Mouse (Mus musculus) adipocyte (in vitro differentiated cells): ENCODE measurements around the gene Gm4969.
"Not testable (repeated sequence)": the region's sequence is repeated elsewhere in the genome, so short reads cannot be mapped to it uniquely, and the experiment has no call there.

Experiments
- DNase-seq: peaks from one replicate; pipeline ENCODE4 v3.0.0-alpha.2; 2016; ENCODE audit warnings: low spot score

The Gm4969 gene

DNA sequence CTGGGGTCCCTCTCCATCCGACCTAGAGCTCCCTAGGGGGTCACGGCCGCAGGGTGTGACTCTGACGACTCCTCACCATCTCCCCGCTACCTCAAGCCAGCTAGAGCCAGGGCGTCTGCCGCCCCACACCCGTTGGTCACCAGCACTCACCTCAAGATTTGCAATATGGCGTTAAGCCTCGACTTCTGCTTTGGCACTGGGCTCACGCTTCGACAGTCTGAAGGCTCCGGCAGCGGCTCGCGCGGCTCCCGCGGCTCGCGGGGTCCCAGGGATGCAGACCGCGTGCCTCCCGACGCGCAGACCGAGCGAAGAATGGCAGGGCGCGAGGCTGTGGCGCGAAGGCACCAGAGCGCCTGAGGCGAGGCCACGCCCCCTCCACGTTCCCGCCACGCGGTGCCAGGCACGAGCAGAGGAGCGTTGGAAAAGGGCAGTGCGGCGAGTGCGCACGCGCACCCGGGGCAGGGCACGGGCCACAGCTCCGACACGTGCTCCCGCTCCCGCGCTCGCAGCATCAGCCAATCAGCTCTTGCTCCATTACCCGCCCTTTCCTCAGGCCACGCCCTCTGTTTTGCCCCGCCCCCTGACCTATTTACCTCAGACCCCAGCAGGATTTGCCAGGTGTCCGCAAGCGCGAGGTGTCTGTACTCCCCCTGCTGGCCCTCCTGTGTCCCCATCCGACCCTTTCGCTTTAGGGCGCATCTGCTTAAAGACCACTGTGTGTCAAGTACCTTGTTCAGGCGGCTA, at the start of gene Gm4969:
TSS of gene Gm4969 (minus strand) at position 341 of the 744 bp plus-strand sequence.
- no peak for DNase-seq

DNA sequence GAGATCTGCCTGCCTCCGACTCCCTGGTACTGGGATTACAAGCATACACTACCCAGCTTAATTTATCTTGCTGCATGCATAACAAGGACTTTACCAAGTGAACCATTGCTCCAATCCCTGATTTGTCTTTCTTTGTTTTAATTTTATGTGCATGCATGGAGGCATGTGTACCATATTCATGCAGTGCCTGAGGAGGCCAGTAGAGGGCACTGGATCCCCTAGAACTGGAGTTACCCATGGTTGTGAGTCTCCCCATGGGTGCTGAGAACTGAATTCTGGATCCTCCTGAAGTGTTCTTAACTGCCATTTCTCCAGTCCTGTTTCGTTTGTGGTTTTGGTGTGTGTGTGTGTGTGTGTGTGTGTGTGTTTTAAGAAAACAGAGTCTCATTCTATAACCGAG, 48.8 kb upstream of the Gm4969 start:
- no peak for DNase-seq

DNA sequence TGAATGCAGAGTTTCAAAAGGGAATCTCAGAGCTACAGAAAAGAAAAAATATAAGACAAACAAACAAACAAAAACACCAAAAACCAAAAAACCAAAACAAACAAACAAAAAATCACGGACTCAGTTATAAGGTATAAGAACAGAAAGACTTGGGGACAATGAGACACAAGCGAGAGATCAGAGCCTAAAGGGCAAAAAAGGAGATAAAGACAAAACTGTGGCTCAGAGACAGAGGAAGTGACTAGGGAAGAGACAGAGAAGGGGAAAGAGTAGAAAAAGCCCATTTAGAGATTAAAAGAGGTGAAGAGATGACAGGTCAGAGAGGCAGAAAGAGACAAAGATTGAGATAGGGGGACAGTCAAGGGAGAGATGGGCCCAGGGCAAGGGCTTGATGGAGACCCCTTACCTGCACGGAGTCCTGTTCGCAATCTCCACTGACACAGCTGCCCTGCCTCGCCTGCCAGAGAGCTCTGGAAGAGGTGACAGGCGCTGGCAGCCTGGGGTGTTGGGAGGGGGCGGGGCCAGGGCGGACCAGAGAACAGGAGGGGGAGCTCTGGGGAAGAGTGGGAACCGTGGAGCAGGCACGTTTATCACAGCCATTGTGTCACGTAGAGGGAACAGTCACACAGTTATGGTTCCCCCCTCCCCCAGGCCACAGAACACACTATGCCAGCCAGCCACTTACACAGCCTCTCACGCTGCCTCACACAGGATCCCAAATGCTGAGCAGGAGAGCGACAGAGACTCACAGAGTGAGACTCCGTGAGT, 47.7 kb upstream of the Gm4969 start, which contains the start of gene Gipr:
TSS of gene Gipr (minus strand) at position 472 of the 768 bp plus-strand sequence.
- DNase-seq = no peak

DNA sequence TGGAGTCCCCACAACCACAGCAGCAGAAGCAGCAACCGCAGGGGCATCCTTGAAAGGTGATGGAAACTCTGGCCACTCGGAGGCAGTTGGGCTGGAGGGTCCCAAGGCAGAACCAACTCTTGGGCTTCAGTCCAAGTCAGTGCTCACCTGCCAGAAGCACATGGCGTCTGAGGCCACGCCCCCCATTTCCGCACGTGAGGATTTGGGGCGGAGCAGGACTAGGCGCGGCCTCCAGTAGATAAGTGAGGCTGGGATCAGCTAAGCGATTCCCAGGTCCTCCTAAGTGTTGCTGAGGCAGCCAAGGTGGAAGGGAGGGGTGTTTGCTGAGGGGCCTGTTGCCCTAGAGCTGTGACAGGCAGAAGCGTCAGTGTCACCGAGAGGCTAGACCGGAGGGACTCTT, 46.8 kb upstream of the Gm4969 start:
- DNase-seq = no peak

DNA sequence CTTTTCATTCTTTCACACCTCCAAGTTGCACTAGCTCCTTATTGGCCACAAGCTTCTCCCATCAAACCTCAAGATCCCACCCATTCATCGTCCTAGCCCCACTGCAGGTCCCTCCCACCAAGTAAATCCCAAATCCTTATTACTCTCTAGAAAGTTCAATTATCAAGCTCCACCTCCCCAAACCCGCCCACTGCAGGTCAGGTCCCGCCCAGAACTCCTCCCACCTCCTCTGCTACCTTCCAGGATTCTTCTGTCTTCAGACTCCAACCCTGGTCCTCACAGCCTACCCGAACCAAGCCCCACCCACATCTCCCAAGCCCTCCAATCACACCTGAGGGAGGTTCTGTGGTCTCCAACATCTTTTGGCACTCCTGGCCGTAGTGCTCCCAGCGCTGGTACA, 46.0 kb upstream of the Gm4969 start:
- DNase-seq = no peak

DNA sequence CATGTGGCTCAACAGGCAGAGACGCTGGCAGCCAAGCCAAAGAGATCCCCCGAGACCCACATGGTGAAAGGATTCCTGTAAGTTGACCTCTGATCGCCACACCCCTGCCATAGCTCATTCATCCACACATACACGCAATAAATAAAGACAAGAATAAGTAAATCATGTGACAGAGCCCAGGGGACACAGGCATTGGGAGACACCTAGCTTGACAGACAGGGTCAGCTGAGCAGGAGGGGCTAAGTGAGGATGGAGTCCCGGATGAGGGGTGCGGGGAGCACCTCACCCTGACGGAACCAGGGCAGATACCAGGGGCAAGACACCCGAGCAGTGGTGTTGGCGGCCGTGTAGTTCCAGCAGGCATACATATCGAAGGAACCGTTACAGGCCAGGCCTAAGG, 45.6 kb upstream of the Gm4969 start:
- no peak for DNase-seq

DNA sequence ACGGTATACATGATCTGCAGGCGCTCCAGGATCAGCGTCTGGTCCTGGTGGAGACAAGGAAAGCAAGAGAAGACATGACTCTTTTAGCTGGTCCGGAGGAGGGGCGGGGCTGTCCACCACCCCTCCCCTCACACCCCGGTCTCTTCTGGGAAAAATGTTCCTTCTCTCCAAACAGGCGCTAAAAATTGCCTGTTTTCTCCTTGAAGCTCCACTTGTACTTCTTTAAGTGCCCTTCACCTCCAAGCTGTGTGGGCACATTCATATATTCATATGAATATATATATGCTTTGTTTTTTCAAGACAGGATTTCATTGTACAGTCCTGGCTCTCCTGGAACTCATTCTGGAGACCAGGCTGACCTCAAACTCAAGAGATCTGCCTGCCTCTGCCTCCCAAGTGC, 44.8 kb upstream of the Gm4969 start:
- no peak for DNase-seq

DNA sequence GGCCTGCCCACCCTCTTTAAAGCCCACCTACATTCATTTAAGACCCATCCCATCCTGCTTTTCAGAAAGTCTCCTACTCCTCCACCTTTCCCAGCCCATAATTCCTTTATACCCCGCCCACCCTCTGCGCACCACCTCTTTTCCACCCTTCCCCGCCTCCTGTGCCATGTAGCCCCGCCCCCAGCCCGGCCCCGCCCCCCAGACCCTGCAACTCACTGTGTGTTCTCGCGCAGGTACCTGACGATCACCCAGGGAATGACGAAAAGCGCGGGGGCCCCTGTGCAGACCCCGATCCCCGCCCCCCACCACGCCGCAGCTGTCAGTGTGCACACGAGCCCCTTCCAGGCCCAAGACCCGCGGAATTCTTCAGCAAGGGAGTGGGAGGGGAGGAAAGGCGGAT, 41.9 kb upstream of the Gm4969 start:
- DNase-seq = no peak

DNA sequence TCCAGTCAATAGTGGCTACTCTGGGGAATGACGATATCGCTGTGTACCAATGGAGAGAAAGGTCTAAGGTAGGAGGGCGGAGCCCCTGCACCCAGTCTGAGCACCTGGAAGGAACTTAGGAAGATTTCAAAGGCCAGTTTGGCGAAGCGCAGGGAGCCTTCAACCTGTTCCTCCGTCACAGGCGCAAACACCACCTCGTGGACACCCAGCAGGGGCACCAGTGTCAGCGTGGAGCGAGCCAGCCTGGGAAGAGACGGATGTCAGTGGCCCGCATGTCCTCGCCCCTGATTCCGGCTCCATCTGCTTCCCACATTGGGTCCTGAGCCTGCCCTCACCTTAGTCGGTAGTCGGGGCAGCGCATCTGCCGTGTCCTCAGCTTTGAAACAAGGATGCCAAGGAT, 41.2 kb upstream of the Gm4969 start:
- DNase-seq = no peak

DNA sequence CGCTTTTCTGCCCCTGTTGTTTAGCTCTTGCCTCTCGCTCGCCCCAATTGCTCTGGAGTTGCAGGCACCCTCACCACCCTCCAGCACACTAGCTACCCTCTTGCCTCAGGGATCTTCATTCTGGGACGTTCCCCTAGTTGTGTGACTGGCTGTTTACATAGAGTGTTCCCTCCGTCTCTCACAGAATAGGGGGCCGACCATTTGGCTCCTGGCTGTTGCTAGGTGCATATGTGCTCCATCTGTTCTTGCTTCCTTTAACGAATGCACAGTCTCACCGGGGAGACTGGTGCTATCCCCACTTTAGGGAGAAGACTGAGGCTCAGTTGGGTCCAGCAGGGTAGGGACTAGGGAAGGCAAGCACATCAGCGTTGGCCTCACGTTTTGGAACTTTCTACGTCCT, 40.4 kb upstream of the Gm4969 start:
- DNase-seq = no peak

DNA sequence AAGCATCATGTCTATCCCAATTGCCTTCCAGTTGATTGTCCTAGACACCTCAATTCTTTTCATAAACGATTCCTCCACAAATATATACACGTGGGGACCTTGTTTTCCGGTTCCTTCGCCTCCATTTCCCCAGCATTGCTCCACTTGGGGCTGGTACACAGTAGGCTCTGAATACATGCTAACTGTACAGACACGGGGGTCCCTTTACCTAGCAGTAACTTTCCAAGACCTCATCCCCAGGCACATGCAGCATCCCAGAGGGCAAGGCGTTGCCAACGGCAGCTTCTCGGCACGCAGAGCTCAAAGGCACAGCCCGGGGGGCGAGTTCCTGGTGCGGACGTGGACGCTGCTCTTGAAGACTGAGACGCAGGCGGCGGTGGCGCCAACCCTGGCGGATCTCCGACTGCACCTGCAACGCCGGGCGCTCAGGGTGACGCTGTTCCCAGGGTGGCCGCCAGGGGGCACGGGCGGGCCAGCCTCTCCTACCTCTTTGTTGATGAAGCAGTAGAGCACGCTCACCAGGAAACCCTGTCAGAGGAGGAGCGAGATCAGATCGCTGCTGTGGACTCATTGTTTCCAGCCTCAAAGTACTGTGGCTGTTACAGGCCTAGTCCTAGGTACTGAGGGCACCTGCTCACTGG, 39.1 kb upstream of the Gm4969 start:
- no peak for DNase-seq

DNA sequence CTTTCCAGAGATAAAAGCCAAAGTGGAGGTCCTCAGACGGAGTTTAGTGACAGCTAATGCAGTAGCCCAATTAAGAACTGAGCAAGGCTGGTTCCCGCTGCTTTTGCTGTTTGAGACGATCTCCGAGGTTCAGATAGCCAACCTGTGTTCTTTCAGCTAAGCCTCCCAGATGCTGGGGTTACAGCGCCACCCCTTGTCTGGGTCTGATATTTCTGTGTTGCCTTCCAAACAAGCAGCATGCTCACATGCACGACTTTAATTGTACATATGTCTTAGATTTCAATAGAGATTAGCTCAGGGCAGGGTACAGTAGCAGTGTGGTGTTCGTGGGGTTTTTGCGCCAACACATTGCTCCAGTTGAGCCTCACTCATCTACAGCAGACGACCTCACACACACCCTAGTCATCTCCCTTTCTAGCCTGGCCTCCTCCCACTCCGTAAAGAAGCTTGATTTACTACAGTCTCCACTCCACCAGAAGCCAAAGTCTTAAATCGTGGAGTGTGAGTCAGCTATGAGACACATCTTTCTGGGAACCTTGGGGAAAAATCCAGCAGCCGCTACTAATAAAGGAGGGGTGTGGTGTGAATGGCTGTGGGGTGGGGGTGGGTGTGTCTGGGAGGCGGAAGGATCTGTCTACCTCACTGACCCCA, 37.8 kb upstream of the Gm4969 start:
- DNase-seq = peak; percentile 29

DNA sequence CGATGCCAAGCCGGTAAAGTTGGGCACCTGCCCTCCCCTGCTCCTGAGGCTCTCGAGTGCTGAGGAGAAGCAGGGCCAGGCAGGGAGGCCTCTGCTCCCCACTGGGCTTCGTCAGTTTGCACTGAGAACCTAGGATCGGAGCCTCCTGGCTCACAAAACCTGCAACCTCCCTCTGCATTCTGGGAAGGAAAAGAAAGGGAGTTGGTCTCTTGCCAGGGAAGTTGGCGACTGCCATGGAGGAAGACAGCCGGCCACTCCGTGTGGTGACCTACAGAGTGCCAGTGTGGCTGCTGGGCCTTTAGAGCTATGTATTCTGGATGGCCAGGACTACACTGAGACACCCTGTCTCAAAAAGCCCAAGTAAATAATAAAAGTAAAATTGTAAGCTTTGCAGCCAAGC, 36.6 kb upstream of the Gm4969 start:
- DNase-seq = no peak

DNA sequence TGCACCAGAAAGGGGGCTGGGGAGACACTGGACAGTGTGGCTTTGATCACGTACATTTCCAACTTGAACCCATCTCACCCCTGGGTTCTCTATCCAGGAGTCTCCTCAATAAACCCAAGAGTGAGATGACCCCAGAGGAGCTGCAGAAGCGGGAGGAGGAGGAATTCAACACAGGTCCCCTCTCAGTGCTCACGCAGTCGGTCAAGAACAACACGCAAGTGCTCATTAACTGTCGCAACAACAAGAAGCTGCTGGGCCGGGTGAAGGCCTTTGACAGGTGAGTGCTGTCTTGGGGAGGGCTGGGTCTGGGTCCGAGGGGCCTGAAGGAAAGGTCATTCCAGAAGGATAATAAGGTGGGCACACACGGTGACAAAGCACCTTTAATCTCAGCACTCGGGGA, 33.0 kb upstream of the Gm4969 start:
- DNase-seq = not testable (repeated sequence)

DNA sequence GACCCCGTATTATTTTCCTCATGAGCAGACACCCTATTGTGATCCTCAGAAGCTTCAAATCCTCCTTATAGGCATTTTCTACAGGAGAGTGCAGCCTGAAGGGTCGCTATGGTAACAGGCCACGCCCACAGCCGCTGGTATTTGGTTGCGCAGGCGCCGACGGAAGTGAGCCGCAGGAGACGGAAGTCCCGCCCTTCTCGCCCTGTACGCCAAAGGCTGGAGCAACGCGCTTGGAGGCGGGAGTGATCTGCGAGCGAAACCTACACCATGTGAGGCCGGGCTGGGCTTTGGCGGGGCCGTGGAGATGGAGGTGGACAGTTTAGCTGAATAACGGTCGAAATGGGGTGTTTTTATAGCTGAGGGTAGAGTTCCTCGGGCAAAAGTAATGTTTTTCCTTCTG, 31.5 kb upstream of the Gm4969 start, which contains the start of gene Snrpd2:
TSS of gene Snrpd2 (plus strand) at position 97 of the 400 bp plus-strand sequence.
- peak; percentile 95 for DNase-seq

DNA sequence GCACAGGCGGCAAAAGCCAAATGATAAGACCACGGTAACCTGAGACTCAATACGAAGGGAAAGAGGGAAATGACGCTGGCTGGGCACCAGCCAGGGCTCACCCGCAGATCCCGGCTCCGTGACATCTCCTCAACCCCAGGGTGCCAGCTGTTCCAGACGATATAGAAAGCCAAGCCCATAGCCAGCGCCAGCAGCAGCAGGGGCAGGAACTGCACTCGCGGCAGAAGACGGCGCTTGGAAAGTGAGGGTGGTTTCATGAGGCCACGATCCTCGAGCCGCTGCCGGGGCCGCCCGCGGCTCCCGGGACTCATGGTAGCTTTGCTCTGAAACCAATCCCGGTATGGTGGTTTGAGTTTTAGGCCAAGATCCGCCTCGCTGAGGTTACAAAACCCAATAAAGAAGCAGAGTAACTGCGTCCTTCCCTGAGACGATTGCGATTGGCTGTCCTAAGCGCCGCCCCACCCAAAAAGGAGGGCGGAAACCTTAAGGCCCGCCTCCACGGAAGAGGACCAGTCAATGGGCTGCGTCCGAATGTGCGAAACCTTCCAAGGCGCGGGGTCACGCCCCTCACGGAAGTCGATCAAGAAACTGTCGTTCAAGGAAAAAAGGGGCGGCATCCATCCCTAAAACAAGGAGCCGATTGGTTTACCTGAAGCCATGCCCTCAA, 30.8 kb upstream of the Gm4969 start, which contains the start of gene Qpctl:
TSS of gene Qpctl (minus strand) at position 417 of the 667 bp plus-strand sequence.
- DNase-seq = peak; percentile 99

DNA sequence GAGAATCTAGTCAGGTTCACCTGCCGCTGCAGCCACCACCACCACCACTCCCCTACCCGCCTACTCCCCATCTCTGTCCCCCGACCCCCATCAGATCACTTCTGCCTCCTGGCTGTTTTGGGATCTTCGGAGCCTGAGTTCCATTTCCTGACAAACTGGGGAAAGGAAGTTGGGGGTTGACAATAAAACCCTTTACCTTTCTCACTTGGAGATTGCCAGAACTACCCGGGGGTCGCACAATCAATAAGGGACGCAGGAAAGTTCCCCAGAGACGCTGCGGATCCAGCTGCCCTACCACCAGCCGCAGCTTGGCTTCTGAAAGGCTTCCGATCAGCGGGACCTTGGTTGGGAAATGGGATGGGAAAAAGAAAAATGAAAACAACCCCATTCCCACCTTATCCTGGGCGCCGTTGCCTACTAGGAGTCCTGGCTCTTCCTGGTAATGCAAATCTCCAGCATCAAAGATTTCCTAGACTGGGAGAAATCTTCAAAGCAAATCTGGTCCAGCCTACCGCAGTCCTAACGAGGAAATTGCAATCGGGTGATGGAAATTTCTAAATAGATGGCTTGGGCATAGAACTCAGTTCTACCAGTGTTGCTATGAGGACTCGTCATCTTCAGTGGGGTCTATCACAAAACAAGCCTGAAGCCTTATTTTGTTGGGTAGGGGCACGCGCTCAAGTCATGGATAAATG, 30.2 kb upstream of the Gm4969 start:
- DNase-seq = no peak

DNA sequence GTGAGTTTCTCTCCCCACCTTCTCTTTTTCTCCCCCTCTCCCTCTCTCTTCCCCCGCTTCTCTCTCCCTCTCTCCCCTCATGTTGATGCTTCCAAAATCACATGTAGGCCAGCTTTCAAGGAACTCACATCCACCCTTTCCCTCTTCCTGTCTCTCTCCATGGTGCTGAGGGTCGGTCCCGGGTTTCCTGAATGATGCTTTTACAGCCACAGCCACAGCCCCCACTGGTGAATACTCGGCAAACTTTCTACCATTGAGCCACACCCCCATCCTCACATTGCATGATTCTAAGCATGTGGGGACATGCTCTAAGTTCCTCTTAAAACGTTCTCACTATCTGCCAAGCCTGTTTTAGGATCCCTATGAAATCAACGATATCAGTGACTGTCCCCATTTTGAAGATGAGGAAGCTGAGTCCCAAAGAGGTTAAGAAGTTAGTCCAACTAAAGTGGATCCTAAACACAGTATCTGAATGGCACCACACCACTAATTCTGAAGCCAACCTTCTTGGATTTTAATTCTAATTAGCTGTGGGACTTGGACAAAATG, 29.4 kb upstream of the Gm4969 start:
- no peak for DNase-seq

DNA sequence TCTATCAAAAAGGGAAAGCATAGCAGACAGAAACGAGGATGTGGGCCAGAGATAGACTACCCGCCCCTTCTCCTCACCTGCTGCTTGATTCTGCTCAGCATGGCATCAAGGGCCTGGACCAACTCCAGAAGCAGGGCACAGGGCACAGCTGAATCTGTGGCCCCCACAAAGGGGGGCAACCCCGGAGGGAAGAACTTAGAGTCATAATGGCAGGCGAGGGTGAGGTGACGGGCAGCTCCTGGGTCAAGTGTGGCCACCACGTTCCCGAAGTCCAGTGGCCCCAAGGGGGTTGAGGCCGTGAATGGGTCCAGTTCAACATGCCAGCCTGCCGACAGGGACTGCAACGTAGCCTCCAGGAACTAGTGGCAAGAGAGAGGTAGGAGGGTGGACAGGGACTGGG, 28.6 kb upstream of the Gm4969 start:
- DNase-seq = no peak

DNA sequence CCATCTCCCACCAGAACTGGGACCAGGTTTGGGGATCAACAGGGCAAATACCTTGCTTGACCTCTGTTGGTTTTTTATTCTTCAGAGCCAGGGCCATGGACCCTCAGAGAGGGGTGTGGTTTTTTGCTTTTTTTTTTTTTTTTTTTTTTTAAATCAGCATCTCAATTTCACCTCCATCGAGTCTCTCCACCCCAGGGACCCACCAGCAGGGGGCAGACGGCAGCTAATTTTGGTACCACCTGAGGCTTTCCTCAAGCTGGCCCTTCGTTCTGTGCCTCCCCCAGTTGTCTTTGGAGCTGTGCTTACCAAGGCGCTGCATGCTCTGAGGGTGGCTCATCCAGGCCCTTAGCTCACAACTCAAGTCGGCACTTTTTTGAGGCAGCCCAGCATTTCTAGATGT, 19.2 kb upstream of the Gm4969 start:
- peak; percentile 39 for DNase-seq
